In the genomic region with DNA sequence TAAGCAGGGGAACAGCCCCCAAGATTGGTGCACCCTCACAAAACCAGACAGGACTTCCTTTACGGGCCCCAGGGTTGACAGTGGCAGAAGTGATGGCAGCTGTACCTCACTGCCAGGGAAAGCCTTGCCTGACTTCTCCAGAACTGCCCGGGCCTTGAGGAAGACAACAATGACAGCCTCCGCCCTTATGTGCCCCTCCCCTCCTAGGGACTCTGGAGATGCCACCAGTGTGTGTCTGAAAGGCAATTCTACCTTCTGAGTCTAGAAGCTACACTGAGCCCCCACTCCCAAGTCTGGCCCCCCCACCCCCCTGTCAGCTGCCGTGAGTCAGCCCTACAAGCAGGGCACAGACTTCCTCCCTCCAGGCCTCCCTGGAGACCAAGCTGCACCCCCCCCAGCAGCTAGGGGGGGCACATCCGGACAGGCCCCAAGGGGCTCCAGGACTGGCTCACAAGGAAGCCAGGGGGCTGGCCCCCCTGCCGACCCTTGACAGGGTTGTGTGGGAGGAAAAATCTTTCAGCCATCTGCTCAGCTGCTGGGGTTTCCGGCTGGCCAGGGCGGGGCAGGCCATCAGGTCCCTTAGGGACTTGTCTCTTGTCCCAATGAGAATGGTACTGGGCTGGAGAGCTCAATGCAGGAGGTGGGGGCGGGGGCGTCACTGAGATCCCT, we compare ENCODE assay signal across 8 mouse cellular contexts. TPM values are rescaled to one million over a fixed set of nuclear protein-coding genes. Genes with fewer than 3 reads are reported as not detected.
DNase-seq lines count a peak whose midpoint lies in the region; ATAC-seq and TF ChIP-seq lines count a peak whose summit lies in the region.

No protein-coding gene starts in this region.

- WGBS in embryonic facial prominence, embryonic 15.5 days, result 31% methylated on average over 10 of the region's 10 CpGs
- WGBS in hindbrain, embryonic 15.5 days, result 38% methylated on average over 10 of the region's 10 CpGs
- WGBS in liver, embryonic 11.5 days, result 21% methylated on average over 10 of the region's 10 CpGs
- WGBS in olfactory bulb, adult 2 months, result 57% methylated on average over 10 of the region's 10 CpGs

- H3K36me3 ChIP-seq in erythroblast, embryonic 14.5 days (ENCODE audit: control insufficient read depth), result peaks cover 32% of the 10 kb centered on the region
- H3K36me3 ChIP-seq in embryonic facial prominence, embryonic 15.5 days, result no peaks in the 10 kb centered on the region
- H3K36me3 ChIP-seq in hindbrain, embryonic 15.5 days, result no peaks in the 10 kb centered on the region
- H3K36me3 ChIP-seq in liver, embryonic 11.5 days (ENCODE audit: control insufficient read depth, insufficient read depth, low read length), result peaks cover 5% of the 10 kb centered on the region; the same call in 1 of the 2 replicates

- ATAC-seq in erythroblast, adult 5-6 weeks (replicated peaks; ENCODE audit: low FRiP score, poor library complexity, severe bottlenecking), result no peak
- ATAC-seq in embryonic facial prominence, embryonic 15.5 days (ENCODE audit: insufficient number of reproducible peaks, low FRiP score, low TSS enrichment, low read depth), result no peak
- ATAC-seq in hindbrain, embryonic 15.5 days (ENCODE audit: low FRiP score, low read depth), result no peak
- ATAC-seq in liver, embryonic 11.5 days (replicated peaks; ENCODE audit: low FRiP score), result no peak

- DNase-seq in liver, embryonic 11.5 days (ENCODE audit: low spot score), result no peak
- DNase-seq in right cerebral cortex, adult 2 months (ENCODE audit: low spot score in 2 of 2), result no peak
- DNase-seq in right cerebral cortex, postnatal 25 days, result no peak

- TF ChIP-seq CTCF in olfactory bulb, adult 2 months (IDR thresholded peaks at IDR 0.05; ENCODE audit: insufficient read depth, low read depth, low read length), result no peak

- no peak for TF ChIP-seq POLR2A in olfactory bulb, adult 2 months (IDR thresholded peaks at IDR 0.05; ENCODE audit: insufficient read depth, low read depth, low read length)

- H3K9me3 ChIP-seq in erythroblast, embryonic 14.5 days (ENCODE audit: control insufficient read depth, low read length), result peaks cover 2% of the 10 kb centered on the region
- H3K9me3 ChIP-seq in embryonic facial prominence, embryonic 15.5 days (replicated peaks), result no peaks in the 10 kb centered on the region
- H3K9me3 ChIP-seq in hindbrain, embryonic 15.5 days, result no peaks in the 10 kb centered on the region
- no peaks in the 10 kb centered on the region for H3K9me3 ChIP-seq in liver, embryonic 11.5 days (ENCODE audit: control insufficient read depth, low read length)

- H3K9ac ChIP-seq in embryonic facial prominence, embryonic 15.5 days, result no peak overlapping the region
- no peak overlapping the region for H3K9ac ChIP-seq in hindbrain, embryonic 15.5 days
- peak overlapping the region; percentile 46 for H3K9ac ChIP-seq in liver, embryonic 11.5 days (ENCODE audit: low read depth, low read length)

- peak overlapping the region; percentile 93 for H3K4me2 ChIP-seq in embryonic facial prominence, embryonic 15.5 days (replicated peaks)
- H3K4me2 ChIP-seq in hindbrain, embryonic 15.5 days, result peak overlapping the region; percentile 90
- H3K4me2 ChIP-seq in liver, embryonic 11.5 days, result peak overlapping the region; percentile 96

- H3K27me3 ChIP-seq in erythroblast, embryonic 14.5 days (ENCODE audit: control insufficient read depth), result peaks cover 16% of the 10 kb centered on the region
- H3K27me3 ChIP-seq in embryonic facial prominence, embryonic 15.5 days, result 0 out of 2 replicates have a peak, but pooled peaks cover 5% of the 10 kb centered on the region
- H3K27me3 ChIP-seq in hindbrain, embryonic 15.5 days, result peaks cover 14% of the 10 kb centered on the region
- H3K27me3 ChIP-seq in liver, embryonic 11.5 days (replicated peaks; ENCODE audit: control insufficient read depth, insufficient read depth, low read length), result no peaks in the 10 kb centered on the region

- no peak overlapping the region for H3K27ac ChIP-seq in embryonic facial prominence, embryonic 15.5 days (replicated peaks)
- no peak overlapping the region for H3K27ac ChIP-seq in hindbrain, embryonic 15.5 days (replicated peaks)
- no peak overlapping the region for H3K27ac ChIP-seq in liver, embryonic 11.5 days (ENCODE audit: low read depth, low read length)
- no peak overlapping the region for H3K27ac ChIP-seq in olfactory bulb, adult 2 months (ENCODE audit: insufficient read depth, low read depth, low read length)

- H3K4me1 ChIP-seq in erythroblast, embryonic 14.5 days (ENCODE audit: control insufficient read depth), result peaks cover 71% of the 10 kb centered on the region
- H3K4me1 ChIP-seq in embryonic facial prominence, embryonic 15.5 days, result peaks cover 67% of the 10 kb centered on the region
- peaks cover 67% of the 10 kb centered on the region for H3K4me1 ChIP-seq in hindbrain, embryonic 15.5 days (replicated peaks)
- peaks cover 53% of the 10 kb centered on the region for H3K4me1 ChIP-seq in liver, embryonic 11.5 days (replicated peaks; ENCODE audit: control insufficient read depth, insufficient read depth, low read length)
- peaks cover 59% of the 10 kb centered on the region for H3K4me1 ChIP-seq in olfactory bulb, adult 2 months (ENCODE audit: control insufficient read depth, insufficient read depth, low read length)

- H3K4me3 ChIP-seq in erythroblast, embryonic 14.5 days (replicated peaks), result peak overlapping the region; percentile 2
- peak overlapping the region; percentile 84 for H3K4me3 ChIP-seq in embryonic facial prominence, embryonic 15.5 days (replicated peaks)
- no peak overlapping the region for H3K4me3 ChIP-seq in hindbrain, embryonic 15.5 days
- H3K4me3 ChIP-seq in liver, embryonic 11.5 days (ENCODE audit: low read depth, low read length), result peak overlapping the region; percentile 20; the same call in 1 of the 2 replicates
- H3K4me3 ChIP-seq in olfactory bulb, adult 2 months (ENCODE audit: insufficient read depth, low read depth, low read length), result 0 out of 2 replicates have a peak overlapping the region, but pooled peaks have one; percentile 5

RNA-seq across cellular contexts. Expression of a gene that starts 3.7 kb away (rescaled TPM):
- 1.8 and 2.0 TPM in 2 replicates for polyA plus RNA-seq in erythroblast, embryonic 14.5 days (2012)
- total RNA-seq in erythroblast, adult 5-6 weeks (2015; ENCODE audit: low replicate concordance), result 9.0 and 18.1 TPM in 2 replicates
- total RNA-seq in erythroblast, adult 5-6 weeks (2017; ENCODE audit: low replicate concordance), result 5.5 and 6.0 TPM in 2 replicates
- polyA plus RNA-seq in embryonic facial prominence, embryonic 15.5 days (2015; fragmentation: Nextera tagmentation; extraction: Ambion mirVana), result 17.5 and 18.7 TPM in 2 replicates
- polyA plus RNA-seq in hindbrain, embryonic 15.5 days (2015; fragmentation: Nextera tagmentation; extraction: Ambion mirVana), result 8.0 TPM in 2 replicates
- 14.7 and 15.7 TPM in 2 replicates for polyA plus RNA-seq in liver, embryonic 11.5 days (2014; fragmentation: Nextera tagmentation; extraction: Ambion mirVana)
- not detected in 2 replicates for polyA plus RNA-seq in olfactory bulb, adult 2 months (2012; ENCODE audit: insufficient read depth, insufficient read length, low replicate concordance, missing spikeins)

RNA-seq across cellular contexts. Expression of a gene that starts 15.1 kb away (rescaled TPM):
- polyA plus RNA-seq in erythroblast, embryonic 14.5 days (2012), result 0.16 and 0.17 TPM in 2 replicates
- 0.19 and 0.84 TPM in 2 replicates for total RNA-seq in erythroblast, adult 5-6 weeks (2015; ENCODE audit: low replicate concordance)
- total RNA-seq in erythroblast, adult 5-6 weeks (2017; ENCODE audit: low replicate concordance), result 0.70 TPM in 1 of 2 replicates, not detected in the other
- 28.1 and 31.6 TPM in 2 replicates for polyA plus RNA-seq in embryonic facial prominence, embryonic 15.5 days (2015; fragmentation: Nextera tagmentation; extraction: Ambion mirVana)
- 40.3 and 42.0 TPM in 2 replicates for polyA plus RNA-seq in hindbrain, embryonic 15.5 days (2015; fragmentation: Nextera tagmentation; extraction: Ambion mirVana)
- 12.1 and 13.7 TPM in 2 replicates for polyA plus RNA-seq in liver, embryonic 11.5 days (2014; fragmentation: Nextera tagmentation; extraction: Ambion mirVana)
- polyA plus RNA-seq in olfactory bulb, adult 2 months (2012; ENCODE audit: insufficient read depth, insufficient read length, low replicate concordance, missing spikeins), result not detected in 2 replicates

Comparison
In these comparisons a context has a peak if more than half of its experiments do, and no peak if none do; other contexts are left out.
1. RNA of a gene that starts 15.1 kb away (polyA plus RNA-seq): 40.3 to 42.0 TPM in hindbrain, embryonic 15.5 days, 28.1 to 31.6 TPM in embryonic facial prominence, embryonic 15.5 days and 12.1 to 13.7 TPM in liver, embryonic 11.5 days; 0.16 to 0.17 TPM in erythroblast, embryonic 14.5 days and not detected in olfactory bulb, adult 2 months; every median in the first group is over 10 times any median in the second.
2. Peak in every context shown above with its lines, with median percentiles within 50 percentile points of each other: H3K4me2 ChIP-seq.